In the genomic region with DNA sequence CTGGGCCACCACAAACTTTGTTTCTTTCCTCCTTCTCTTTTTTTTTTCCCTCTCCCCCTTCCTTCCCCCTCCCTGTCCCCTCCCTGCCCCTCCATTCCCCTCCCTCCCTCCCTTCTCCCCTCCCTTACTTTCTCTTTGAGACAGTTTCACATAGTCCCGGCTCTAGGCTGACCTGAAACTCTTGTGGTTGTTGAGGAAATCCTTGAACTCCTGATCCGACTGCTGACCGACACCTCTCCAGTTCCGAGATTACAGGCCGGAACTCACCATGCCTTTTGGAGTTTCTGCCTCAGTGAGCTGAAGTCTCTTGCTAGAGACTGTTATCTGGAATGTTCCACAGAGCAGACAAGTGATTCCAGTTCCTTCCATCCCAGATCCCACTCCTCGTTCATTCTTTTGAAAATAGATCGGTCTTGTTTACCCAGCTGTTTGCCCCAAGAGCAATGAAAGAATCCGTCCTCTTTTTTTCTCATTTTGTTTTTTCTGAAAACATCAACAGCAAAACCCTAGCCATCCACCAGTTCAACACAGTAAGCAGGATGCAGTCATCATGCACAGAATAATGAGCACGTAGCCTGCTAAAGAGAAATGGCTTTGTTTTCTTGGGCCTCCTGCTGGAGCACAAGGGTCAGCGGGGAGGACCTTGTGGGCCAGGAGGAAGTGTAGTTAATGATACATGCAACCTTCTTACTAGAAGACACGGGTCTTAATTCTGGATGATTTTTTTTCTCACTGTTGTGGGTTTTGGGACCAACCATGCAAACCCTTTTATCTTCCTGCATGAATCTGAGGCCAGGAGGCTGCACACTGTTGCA, we compare ENCODE assay signal across 14 mouse cellular contexts. TPM values are rescaled to one million over a fixed set of nuclear protein-coding genes. Genes with fewer than 3 reads are reported as not detected.
A peak's percentile ranks its signal among the peaks of the same experiment; 100 is the strongest.
DNase-seq lines count a peak whose midpoint lies in the region; ATAC-seq lines count a peak whose summit lies in the region.
"Had no signal": no experiment of that assay in that cellular context is flagged by ENCODE, and none has a peak within 500 bp of the region (broad histone marks: within the 10 kb centered on the region; RNA-seq: fewer than 3 reads in every experiment).

No protein-coding gene starts in this region.

- peak overlapping the region; percentile 37; the same call in 1 of the 2 replicates for H3K27ac ChIP-seq in heart, embryonic 13.5 days (replicated peaks)
- H3K27ac ChIP-seq in midbrain, embryonic 14.5 days (replicated peaks; ENCODE audit: low read depth, low read length): no peak overlapping the region
- no peak overlapping the region for H3K27ac ChIP-seq in midbrain, embryonic 16.5 days (ENCODE audit: low read length)
- no peak overlapping the region for H3K27ac ChIP-seq in intestine, embryonic 16.5 days (ENCODE audit: low read length)
- no peak overlapping the region for H3K27ac ChIP-seq in forebrain, embryonic 12.5 days
- H3K27ac ChIP-seq: hindbrain, embryonic 14.5 days; limb, embryonic 13.5 days; lung, embryonic 15.5 days had no signal

- H3K27me3 ChIP-seq in heart, embryonic 13.5 days (replicated peaks): no peaks in the 10 kb centered on the region
- H3K27me3 ChIP-seq in midbrain, embryonic 14.5 days (ENCODE audit: control insufficient read depth, insufficient read depth, low read length): no peaks in the 10 kb centered on the region
- H3K27me3 ChIP-seq in midbrain, embryonic 16.5 days (ENCODE audit: control insufficient read depth, insufficient read depth, low read depth, low read length): no peaks in the 10 kb centered on the region
- H3K27me3 ChIP-seq in intestine, embryonic 16.5 days (replicated peaks; ENCODE audit: control insufficient read depth, insufficient read depth, low read length): no peaks in the 10 kb centered on the region
- no peaks in the 10 kb centered on the region for H3K27me3 ChIP-seq in splenic B cell, adult 2 months (ENCODE audit: control insufficient read depth, insufficient read depth, low read length, poor library complexity, severe bottlenecking)
- no peaks in the 10 kb centered on the region for H3K27me3 ChIP-seq in forebrain, embryonic 12.5 days
- H3K27me3 ChIP-seq: limb, embryonic 13.5 days; lung, embryonic 15.5 days had no signal

- DNase-seq in heart, postnatal 14 days: no peak
- peak; percentile 17 for DNase-seq in midbrain, embryonic 14.5 days
- peak; percentile 28 for DNase-seq in splenic B cell, adult 2 months (ENCODE audit: low read depth, low spot score)
- no peak for DNase-seq in ovary, postnatal 10 days (ENCODE audit: low spot score)
- DNase-seq: adrenal gland, postnatal 14 days; cerebellum, adult 2 months; thymus, postnatal 36 days had no signal

- no peak overlapping the region for H3K4me2 ChIP-seq in heart, embryonic 13.5 days
- H3K4me2 ChIP-seq in midbrain, embryonic 14.5 days (ENCODE audit: low read length): no peak overlapping the region
- no peak overlapping the region for H3K4me2 ChIP-seq in midbrain, embryonic 16.5 days (ENCODE audit: low read length)
- H3K4me2 ChIP-seq in intestine, embryonic 16.5 days (ENCODE audit: low read depth, low read length): no peak overlapping the region
- no peak overlapping the region for H3K4me2 ChIP-seq in forebrain, embryonic 12.5 days
- H3K4me2 ChIP-seq: hindbrain, embryonic 14.5 days; limb, embryonic 13.5 days; lung, embryonic 15.5 days had no signal

- H3K9ac ChIP-seq in heart, embryonic 13.5 days: no peak overlapping the region
- H3K9ac ChIP-seq in midbrain, embryonic 14.5 days (replicated peaks; ENCODE audit: low read length): no peak overlapping the region
- no peak overlapping the region for H3K9ac ChIP-seq in midbrain, embryonic 16.5 days (ENCODE audit: low read depth, low read length)
- H3K9ac ChIP-seq in intestine, embryonic 16.5 days (ENCODE audit: low read depth, low read length): no peak overlapping the region
- H3K9ac ChIP-seq in forebrain, embryonic 12.5 days: no peak overlapping the region
- H3K9ac ChIP-seq: hindbrain, embryonic 14.5 days; limb, embryonic 13.5 days; lung, embryonic 15.5 days had no signal

- WGBS in heart, embryonic 13.5 days: 45% methylated on average over 11 of the region's 11 CpGs
- 60% methylated on average over 11 of the region's 11 CpGs for WGBS in midbrain, embryonic 14.5 days
- 60% methylated on average over 11 of the region's 11 CpGs for WGBS in midbrain, embryonic 16.5 days
- 56% methylated on average over 11 of the region's 11 CpGs for WGBS in intestine, embryonic 16.5 days
- 59% methylated on average over 11 of the region's 11 CpGs for WGBS in forebrain, embryonic 12.5 days

- intact Hi-C loops in heart, postnatal 14 days (cut with DNase I): no loop called here

- ATAC-seq in heart, embryonic 13.5 days (ENCODE audit: extremely low read depth, insufficient number of reproducible peaks, low FRiP score, low TSS enrichment): no peak
- ATAC-seq in midbrain, embryonic 14.5 days (ENCODE audit: low FRiP score, low TSS enrichment): no peak
- ATAC-seq in midbrain, embryonic 16.5 days: no peak
- peak; percentile 56; the same call in 1 of the 2 replicates for ATAC-seq in intestine, embryonic 16.5 days
- ATAC-seq in forebrain, embryonic 12.5 days (ENCODE audit: low FRiP score): no peak

- H3K4me1 ChIP-seq in heart, embryonic 13.5 days: peaks cover 28% of the 10 kb centered on the region
- H3K4me1 ChIP-seq in midbrain, embryonic 14.5 days (ENCODE audit: control insufficient read depth, insufficient read depth, low read length): 0 out of 2 replicates have a peak, but pooled peaks cover 2% of the 10 kb centered on the region
- no peaks in the 10 kb centered on the region for H3K4me1 ChIP-seq in midbrain, embryonic 16.5 days (ENCODE audit: control insufficient read depth, insufficient read depth, low read length)
- H3K4me1 ChIP-seq in intestine, embryonic 16.5 days (ENCODE audit: control insufficient read depth, insufficient read depth, low read length): peaks cover 8% of the 10 kb centered on the region
- peaks cover 3% of the 10 kb centered on the region for H3K4me1 ChIP-seq in forebrain, embryonic 12.5 days
- H3K4me1 ChIP-seq: limb, embryonic 13.5 days had no signal

- H3K36me3 ChIP-seq in heart, embryonic 13.5 days: no peaks in the 10 kb centered on the region
- H3K36me3 ChIP-seq in midbrain, embryonic 14.5 days (ENCODE audit: control insufficient read depth, insufficient read depth, low read length): no peaks in the 10 kb centered on the region
- no peaks in the 10 kb centered on the region for H3K36me3 ChIP-seq in midbrain, embryonic 16.5 days (ENCODE audit: control insufficient read depth, insufficient read depth, low read length)
- H3K36me3 ChIP-seq in intestine, embryonic 16.5 days (ENCODE audit: control insufficient read depth, insufficient read depth, low read length): no peaks in the 10 kb centered on the region
- no peaks in the 10 kb centered on the region for H3K36me3 ChIP-seq in splenic B cell, adult 2 months (ENCODE audit: control insufficient read depth, insufficient read depth, low read length, poor library complexity, severe bottlenecking)
- H3K36me3 ChIP-seq in forebrain, embryonic 12.5 days (replicated peaks): no peaks in the 10 kb centered on the region
- H3K36me3 ChIP-seq: limb, embryonic 13.5 days; lung, embryonic 15.5 days had no signal

- H3K4me3 ChIP-seq in heart, embryonic 13.5 days: no peak overlapping the region
- H3K4me3 ChIP-seq in midbrain, embryonic 14.5 days (replicated peaks; ENCODE audit: low read depth, low read length): no peak overlapping the region
- no peak overlapping the region for H3K4me3 ChIP-seq in midbrain, embryonic 16.5 days (ENCODE audit: low read depth, low read length)
- no peak overlapping the region for H3K4me3 ChIP-seq in intestine, embryonic 16.5 days (ENCODE audit: low read length)
- no peak overlapping the region for H3K4me3 ChIP-seq in forebrain, embryonic 12.5 days (replicated peaks)
- H3K4me3 ChIP-seq: limb, embryonic 13.5 days; lung, embryonic 15.5 days had no signal

- H3K9me3 ChIP-seq in heart, embryonic 13.5 days: no peaks in the 10 kb centered on the region
- no peaks in the 10 kb centered on the region for H3K9me3 ChIP-seq in midbrain, embryonic 14.5 days (ENCODE audit: control insufficient read depth, low read length)
- H3K9me3 ChIP-seq in midbrain, embryonic 16.5 days (replicated peaks; ENCODE audit: control insufficient read depth, low read length, poor library complexity, severe bottlenecking): no peaks in the 10 kb centered on the region
- H3K9me3 ChIP-seq in intestine, embryonic 16.5 days (ENCODE audit: control insufficient read depth, low read length): no peaks in the 10 kb centered on the region
- no peaks in the 10 kb centered on the region for H3K9me3 ChIP-seq in forebrain, embryonic 12.5 days
- H3K9me3 ChIP-seq: limb, embryonic 13.5 days; lung, embryonic 15.5 days had no signal

RNA-seq across cellular contexts. Expression of gene Rcsd1, which starts 14.9 kb away (rescaled TPM):
- polyA plus RNA-seq in heart, embryonic 13.5 days (2015; fragmentation: Nextera tagmentation; extraction: Ambion mirVana): 83.9 and 95.4 TPM in 2 replicates
- 100 to 1,000 TPM; 103 to 109 TPM for total RNA-seq in heart, postnatal 14 days (2021)
- polyA plus RNA-seq in midbrain, embryonic 14.5 days (2014; fragmentation: Nextera tagmentation; extraction: Ambion mirVana): 2.5 and 4.7 TPM in 2 replicates
- polyA plus RNA-seq in midbrain, embryonic 16.5 days (2015; fragmentation: Nextera tagmentation; extraction: Ambion mirVana): 7.8 and 7.9 TPM in 2 replicates
- polyA plus RNA-seq in intestine, embryonic 16.5 days (2015; fragmentation: Nextera tagmentation; extraction: Ambion mirVana): 28.7 and 32.4 TPM in 2 replicates
- 6.7 and 8.1 TPM in 2 replicates for polyA plus RNA-seq in forebrain, embryonic 12.5 days (2016; fragmentation: Nextera tagmentation; extraction: Ambion mirVana)

RNA-seq across cellular contexts. Expression of gene Creg1, which starts 39.1 kb away (rescaled TPM):
- polyA plus RNA-seq in heart, embryonic 13.5 days (2015; fragmentation: Nextera tagmentation; extraction: Ambion mirVana): 105 and 110 TPM in 2 replicates
- 10 to 100 TPM; 43.5 to 52.3 TPM for total RNA-seq in heart, postnatal 14 days (2021)
- polyA plus RNA-seq in midbrain, embryonic 14.5 days (2014; fragmentation: Nextera tagmentation; extraction: Ambion mirVana): 24.7 and 31.8 TPM in 2 replicates
- 32.6 and 33.9 TPM in 2 replicates for polyA plus RNA-seq in midbrain, embryonic 16.5 days (2015; fragmentation: Nextera tagmentation; extraction: Ambion mirVana)
- polyA plus RNA-seq in intestine, embryonic 16.5 days (2015; fragmentation: Nextera tagmentation; extraction: Ambion mirVana): 122 and 142 TPM in 2 replicates
- polyA plus RNA-seq in forebrain, embryonic 12.5 days (2016; fragmentation: Nextera tagmentation; extraction: Ambion mirVana): 26.3 and 27.2 TPM in 2 replicates

Comparison
In these comparisons a context has a peak if more than half of its experiments do, and no peak if none do; other contexts are left out.
1. DNase-seq: peak in midbrain, embryonic 14.5 days (single experiment) and splenic B cell, adult 2 months (single experiment); none in heart, postnatal 14 days (0 of 2) and ovary, postnatal 10 days (single experiment).